Comparison of ENCODE assay signal across 8 mouse cellular contexts in genomic region chr16:93832451-93833276, GRCm38 (mm10). TPM values are rescaled to one million over a fixed set of nuclear protein-coding genes. Genes with fewer than 3 reads are reported as not detected.
DNase-seq lines count a peak whose midpoint lies in the region; ATAC-seq and TF ChIP-seq lines count a peak whose summit lies in the region.

No protein-coding gene starts in this region.

- no peak for TF ChIP-seq EP300 in lung, postnatal 0 days (IDR thresholded peaks at IDR 0.05)

- peak; percentile 50 for DNase-seq in cerebellum, adult 11 months
- no peak for DNase-seq in cerebellum, postnatal 4 days (ENCODE audit: low spot score in 2 of 2)
- DNase-seq in ES-CJ7 (ENCODE audit: low read depth, low spot score): peak; percentile 82
- peak; percentile 57 for DNase-seq in embryo, embryonic 9.5 days (ENCODE audit: extremely low spot score)
- DNase-seq in kidney, postnatal 0 days (ENCODE audit: low spot score): peak; percentile 65
- DNase-seq in lung, postnatal 0 days (ENCODE audit: low spot score): peak; percentile 64

- TF ChIP-seq CTCF in kidney, postnatal 0 days (IDR thresholded peaks at IDR 0.05; ENCODE audit: low read depth): no peak
- no peak for TF ChIP-seq CTCF in lung, postnatal 0 days (IDR thresholded peaks at IDR 0.05)
- TF ChIP-seq CTCF in olfactory bulb, adult 2 months (IDR thresholded peaks at IDR 0.05; ENCODE audit: insufficient read depth, low read depth, low read length): no peak

- H3K27ac ChIP-seq in heart, embryonic 12.5 days (ENCODE audit: poor library complexity, severe bottlenecking): peak overlapping the region; percentile 90
- H3K27ac ChIP-seq in kidney, postnatal 0 days: peak overlapping the region; percentile 96
- peak overlapping the region; percentile 96 for H3K27ac ChIP-seq in lung, postnatal 0 days (ENCODE audit: low read length)
- peak overlapping the region; percentile 81 for H3K27ac ChIP-seq in olfactory bulb, adult 2 months (ENCODE audit: insufficient read depth, low read depth, low read length)

- H3K4me3 ChIP-seq in heart, embryonic 12.5 days: peak overlapping the region; percentile 71
- H3K4me3 ChIP-seq in kidney, postnatal 0 days (replicated peaks; ENCODE audit: low read depth, low read length): peak overlapping the region; percentile 76
- H3K4me3 ChIP-seq in lung, postnatal 0 days (ENCODE audit: low read depth, low read length): peak overlapping the region; percentile 92
- H3K4me3 ChIP-seq in olfactory bulb, adult 2 months (ENCODE audit: insufficient read depth, low read depth, low read length): peak overlapping the region; percentile 87

- H3K36me3 ChIP-seq in heart, embryonic 12.5 days: no peaks in the 10 kb centered on the region
- H3K36me3 ChIP-seq in kidney, postnatal 0 days (ENCODE audit: insufficient read depth, low read length): no peaks in the 10 kb centered on the region
- no peaks in the 10 kb centered on the region for H3K36me3 ChIP-seq in lung, postnatal 0 days (ENCODE audit: insufficient read depth, low read length)

- no peak; the same call in 1 of the 2 replicates for TF ChIP-seq POLR2A in olfactory bulb, adult 2 months (IDR thresholded peaks at IDR 0.05; ENCODE audit: insufficient read depth, low read depth, low read length)

- WGBS in heart, embryonic 12.5 days: 1% methylated on average over 65 of the region's 69 CpGs
- WGBS in kidney, postnatal 0 days: under 1% methylated on average over 59 of the region's 69 CpGs
- WGBS in lung, postnatal 0 days: 4% methylated on average over 51 of the region's 69 CpGs
- under 1% methylated on average over 68 of the region's 69 CpGs for WGBS in olfactory bulb, adult 2 months

- peaks cover 20% of the 10 kb centered on the region for H3K4me1 ChIP-seq in heart, embryonic 12.5 days (replicated peaks)
- H3K4me1 ChIP-seq in kidney, postnatal 0 days (replicated peaks; ENCODE audit: insufficient read depth, low read length): peaks cover 21% of the 10 kb centered on the region
- peaks cover 16% of the 10 kb centered on the region; the same call in 1 of the 2 replicates for H3K4me1 ChIP-seq in lung, postnatal 0 days (ENCODE audit: insufficient read depth, low read depth, low read length)
- no peaks in the 10 kb centered on the region for H3K4me1 ChIP-seq in olfactory bulb, adult 2 months (ENCODE audit: control insufficient read depth, insufficient read depth, low read length)

- ATAC-seq in heart, embryonic 12.5 days (ENCODE audit: insufficient number of reproducible peaks, low FRiP score): peak; percentile 71
- peak; percentile 54 for ATAC-seq in kidney, postnatal 0 days (replicated peaks; ENCODE audit: low FRiP score, low read depth)
- ATAC-seq in lung, postnatal 0 days: peak; percentile 59

- H3K27me3 ChIP-seq in heart, embryonic 12.5 days (replicated peaks): no peaks in the 10 kb centered on the region
- H3K27me3 ChIP-seq in kidney, postnatal 0 days (ENCODE audit: insufficient read depth, low read length): no peaks in the 10 kb centered on the region
- H3K27me3 ChIP-seq in lung, postnatal 0 days (replicated peaks; ENCODE audit: insufficient read depth, low read length): no peaks in the 10 kb centered on the region

- peak overlapping the region; percentile 79 for H3K4me2 ChIP-seq in heart, embryonic 12.5 days
- peak overlapping the region; percentile 88 for H3K4me2 ChIP-seq in kidney, postnatal 0 days (ENCODE audit: low read length)
- H3K4me2 ChIP-seq in lung, postnatal 0 days (replicated peaks; ENCODE audit: low read depth, low read length): peak overlapping the region; percentile 75

- H3K9me3 ChIP-seq in heart, embryonic 12.5 days (replicated peaks): peaks cover 8% of the 10 kb centered on the region; the same call in 1 of the 2 replicates
- H3K9me3 ChIP-seq in kidney, postnatal 0 days (replicated peaks; ENCODE audit: low read length): no peaks in the 10 kb centered on the region
- H3K9me3 ChIP-seq in lung, postnatal 0 days (ENCODE audit: low read length): no peaks in the 10 kb centered on the region

- peak overlapping the region; percentile 97 for H3K9ac ChIP-seq in heart, embryonic 12.5 days
- peak overlapping the region; percentile 86 for H3K9ac ChIP-seq in kidney, postnatal 0 days (ENCODE audit: low read depth, low read length)
- H3K9ac ChIP-seq in lung, postnatal 0 days (replicated peaks; ENCODE audit: low read depth): peak overlapping the region; percentile 83

RNA-seq across cellular contexts. Expression of gene Morc3, which starts 0.7 kb away (rescaled TPM):
- polyA plus RNA-seq in heart, embryonic 12.5 days (2016; fragmentation: Nextera tagmentation; extraction: Ambion mirVana): 32.1 and 35.0 TPM in 2 replicates
- polyA plus RNA-seq in kidney, postnatal 0 days (2015; fragmentation: Nextera tagmentation; extraction: Ambion mirVana): 26.8 and 27.0 TPM in 2 replicates
- 20.8 and 26.5 TPM in 2 replicates for polyA plus RNA-seq in lung, postnatal 0 days (2015; fragmentation: Nextera tagmentation; extraction: Ambion mirVana)
- not detected in 2 replicates for polyA plus RNA-seq in olfactory bulb, adult 2 months (2012; ENCODE audit: insufficient read depth, insufficient read length, low replicate concordance, missing spikeins)

RNA-seq across cellular contexts. Expression of gene Chaf1b, which starts 51.0 kb away (rescaled TPM):
- 49.0 and 56.3 TPM in 2 replicates for polyA plus RNA-seq in heart, embryonic 12.5 days (2016; fragmentation: Nextera tagmentation; extraction: Ambion mirVana)
- polyA plus RNA-seq in kidney, postnatal 0 days (2015; fragmentation: Nextera tagmentation; extraction: Ambion mirVana): 43.8 and 49.2 TPM in 2 replicates
- polyA plus RNA-seq in lung, postnatal 0 days (2015; fragmentation: Nextera tagmentation; extraction: Ambion mirVana): 9.6 and 10.2 TPM in 2 replicates
- polyA plus RNA-seq in olfactory bulb, adult 2 months (2012; ENCODE audit: insufficient read depth, insufficient read length, low replicate concordance, missing spikeins): not detected in 2 replicates

Comparison
In these comparisons a context has a peak if more than half of its experiments do, and no peak if none do; other contexts are left out.
1. DNase-seq: peak in cerebellum, adult 11 months (single experiment), ES-CJ7 (single experiment), embryo, embryonic 9.5 days (single experiment), kidney, postnatal 0 days (single experiment) and lung, postnatal 0 days (single experiment); none in cerebellum, postnatal 4 days (0 of 2).
2. RNA of gene Chaf1b, which starts 51.0 kb away (polyA plus RNA-seq): 49.0 to 56.3 TPM in heart, embryonic 12.5 days, 43.8 to 49.2 TPM in kidney, postnatal 0 days and 9.6 to 10.2 TPM in lung, postnatal 0 days; not detected in olfactory bulb, adult 2 months; every median in the first group is over 10 times any median in the second.
3. Peak in every context shown above with its lines, with median percentiles within 50 percentile points of each other: ATAC-seq, H3K27ac ChIP-seq, H3K4me2 ChIP-seq, H3K4me3 ChIP-seq and H3K9ac ChIP-seq.